Mouse (Mus musculus) spleen, adult 2 months (tissue): Measurements from ENCODE around the gene Tspan2.

ENCODE experiments used
- CTCF ChIP-seq: fragments of 200-500 bp; IDR thresholded peaks from 2 replicates; pipeline ENCODE4 v1.5.1; 2011; ENCODE audit warnings: mild to moderate bottlenecking, inconsistent platforms; ENCODE audit not compliant: insufficient read depth, insufficient read length, insufficient replicate concordance; ENCODE audit errors: extremely low read depth
- POLR2A ChIP-seq: fragments of 200-500 bp; IDR thresholded peaks from 2 replicates; pipeline ENCODE4 v1.6.1; 2011; ENCODE audit warnings: low read depth, low read length, inconsistent platforms

GRCm38 (mm10) chr3:102723154-102723553, 11.2 kb upstream of the Tspan2 start:
- no peak for TF ChIP-seq CTCF
- no peak for TF ChIP-seq POLR2A
